Mouse (Mus musculus): ENCODE measurements around the gene Mcrip1. TPM values are rescaled to one million over a fixed set of nuclear protein-coding genes. Genes with fewer than 3 reads are reported as not detected.

The Mcrip1 gene
- polyA plus RNA-seq, 1 experiment from 2014 or later: 139 TPM

Other genes with a start within 250 kb of the Mcrip1 start
- 1,134 and 1,179 TPM in 2 replicates for gene Actg1, start 201.2 kb downstream of the Mcrip1 start, polyA plus RNA-seq (2015; fragmentation: Nextera tagmentation; extraction: Ambion mirVana)
- 0.71 and 0.91 TPM in 2 replicates for gene Fscn2, start 188.2 kb downstream of the Mcrip1 start, polyA plus RNA-seq (2015; fragmentation: Nextera tagmentation; extraction: Ambion mirVana)
- gene Faap100, start 171.0 kb downstream of the Mcrip1 start, polyA plus RNA-seq (2015; fragmentation: Nextera tagmentation; extraction: Ambion mirVana): 28.8 and 37.3 TPM in 2 replicates
- 26.7 and 27.7 TPM in 2 replicates for gene Nploc4, start 112.0 kb downstream of the Mcrip1 start, polyA plus RNA-seq (2015; fragmentation: Nextera tagmentation; extraction: Ambion mirVana)
- gene Tspan10, start 107.1 kb downstream of the Mcrip1 start, polyA plus RNA-seq (2015; fragmentation: Nextera tagmentation; extraction: Ambion mirVana): 0.09 TPM in 1 of 2 replicates, not detected in the other
- gene Pde6g, start 96.2 kb downstream of the Mcrip1 start, polyA plus RNA-seq (2015; fragmentation: Nextera tagmentation; extraction: Ambion mirVana): 0.28 and 0.29 TPM in 2 replicates
- gene Oxld1, start 91.7 kb downstream of the Mcrip1 start, polyA plus RNA-seq (2015; fragmentation: Nextera tagmentation; extraction: Ambion mirVana): 23.2 and 23.5 TPM in 2 replicates
- 25.4 and 27.4 TPM in 2 replicates for gene Ccdc137, start 91.6 kb downstream of the Mcrip1 start, polyA plus RNA-seq (2015; fragmentation: Nextera tagmentation; extraction: Ambion mirVana)
- gene Arl16, start 82.1 kb downstream of the Mcrip1 start, polyA plus RNA-seq (2015; fragmentation: Nextera tagmentation; extraction: Ambion mirVana): 33.6 and 34.2 TPM in 2 replicates
- 247 and 252 TPM in 2 replicates for gene Mrpl12, start 65.1 kb downstream of the Mcrip1 start, polyA plus RNA-seq (2015; fragmentation: Nextera tagmentation; extraction: Ambion mirVana)
- 39.6 and 43.9 TPM in 2 replicates for gene Slc25a10, start 57.9 kb downstream of the Mcrip1 start, polyA plus RNA-seq (2015; fragmentation: Nextera tagmentation; extraction: Ambion mirVana)
- 1.4 and 2.7 TPM in 2 replicates for gene Gcgr, start 19.0 kb downstream of the Mcrip1 start, polyA plus RNA-seq (2015; fragmentation: Nextera tagmentation; extraction: Ambion mirVana)
- 3.3 and 8.5 TPM in 2 replicates for gene Ppp1r27, start 1.4 kb upstream of the Mcrip1 start, polyA plus RNA-seq (2015; fragmentation: Nextera tagmentation; extraction: Ambion mirVana)
- 435 and 437 TPM in 2 replicates for gene P4hb, start 23.5 kb upstream of the Mcrip1 start, polyA plus RNA-seq (2015; fragmentation: Nextera tagmentation; extraction: Ambion mirVana)
- gene Arhgdia, start 31.9 kb upstream of the Mcrip1 start, polyA plus RNA-seq (2015; fragmentation: Nextera tagmentation; extraction: Ambion mirVana): 435 and 439 TPM in 2 replicates
- 223 and 229 TPM in 2 replicates for gene Alyref, start 48.6 kb upstream of the Mcrip1 start, polyA plus RNA-seq (2015; fragmentation: Nextera tagmentation; extraction: Ambion mirVana)
- gene Anapc11, start 48.7 kb upstream of the Mcrip1 start, polyA plus RNA-seq (2015; fragmentation: Nextera tagmentation; extraction: Ambion mirVana): 179 and 193 TPM in 2 replicates
- gene Npb, start 58.8 kb upstream of the Mcrip1 start, polyA plus RNA-seq (2015; fragmentation: Nextera tagmentation; extraction: Ambion mirVana): 13.6 and 15.5 TPM in 2 replicates
- gene Pcyt2, start 68.2 kb upstream of the Mcrip1 start, polyA plus RNA-seq (2015; fragmentation: Nextera tagmentation; extraction: Ambion mirVana): 109 and 117 TPM in 2 replicates
- 21.1 and 28.1 TPM in 2 replicates for gene Sirt7, start 75.5 kb upstream of the Mcrip1 start, polyA plus RNA-seq (2015; fragmentation: Nextera tagmentation; extraction: Ambion mirVana)
- gene Mafg, start 83.9 kb upstream of the Mcrip1 start, polyA plus RNA-seq (2015; fragmentation: Nextera tagmentation; extraction: Ambion mirVana): 14.7 and 19.1 TPM in 2 replicates
- gene Pycr1, start 94.0 kb upstream of the Mcrip1 start, polyA plus RNA-seq (2015; fragmentation: Nextera tagmentation; extraction: Ambion mirVana): 15.2 and 18.5 TPM in 2 replicates
- 17.0 and 19.5 TPM in 2 replicates for gene Myadml2, start 98.4 kb upstream of the Mcrip1 start, polyA plus RNA-seq (2015; fragmentation: Nextera tagmentation; extraction: Ambion mirVana)
- 0.20 and 1.00 TPM in 2 replicates for gene Notum, start 111.4 kb upstream of the Mcrip1 start, polyA plus RNA-seq (2015; fragmentation: Nextera tagmentation; extraction: Ambion mirVana)
- gene Aspscr1, start 123.2 kb upstream of the Mcrip1 start, polyA plus RNA-seq (2015; fragmentation: Nextera tagmentation; extraction: Ambion mirVana): 105 and 109 TPM in 2 replicates
- 107 and 112 TPM in 2 replicates for gene Cenpx, start 164.0 kb upstream of the Mcrip1 start, polyA plus RNA-seq (2015; fragmentation: Nextera tagmentation; extraction: Ambion mirVana)
- gene Lrrc45, start 164.2 kb upstream of the Mcrip1 start, polyA plus RNA-seq (2015; fragmentation: Nextera tagmentation; extraction: Ambion mirVana): 34.1 and 34.8 TPM in 2 replicates
- 8.7 and 10.6 TPM in 2 replicates for gene Rac3, start 171.7 kb upstream of the Mcrip1 start, polyA plus RNA-seq (2015; fragmentation: Nextera tagmentation; extraction: Ambion mirVana)
- gene Dcxr, start 177.6 kb upstream of the Mcrip1 start, polyA plus RNA-seq (2015; fragmentation: Nextera tagmentation; extraction: Ambion mirVana): 15.3 and 17.1 TPM in 2 replicates
- 54.8 and 59.4 TPM in 2 replicates for gene Cbr2, start 182.4 kb upstream of the Mcrip1 start, polyA plus RNA-seq (2015; fragmentation: Nextera tagmentation; extraction: Ambion mirVana)
- 1.3 and 6.9 TPM in 2 replicates for gene Hmga1b, start 213.1 kb upstream of the Mcrip1 start, polyA plus RNA-seq (2015; fragmentation: Nextera tagmentation; extraction: Ambion mirVana)
- 27.8 and 28.4 TPM in 2 replicates for gene Rfng, start 234.5 kb upstream of the Mcrip1 start, polyA plus RNA-seq (2015; fragmentation: Nextera tagmentation; extraction: Ambion mirVana)
- gene Gps1, start 234.5 kb upstream of the Mcrip1 start, polyA plus RNA-seq (2015; fragmentation: Nextera tagmentation; extraction: Ambion mirVana): 124 and 135 TPM in 2 replicates
- gene Dus1l, start 246.7 kb upstream of the Mcrip1 start, polyA plus RNA-seq (2015; fragmentation: Nextera tagmentation; extraction: Ambion mirVana): 44.7 and 49.7 TPM in 2 replicates

Data from heart, embryonic 16.5 days (tissue).